Mouse (Mus musculus) left cerebral cortex, postnatal 10 days (tissue): ENCODE results near the gene Prmt6. TPM values are rescaled to one million over a fixed set of nuclear protein-coding genes. Genes with fewer than 3 reads are reported as not detected.

Experiments used
- DNase-seq, 2 experiments: peaks; one replicate each; pipeline ENCODE4 v3.0.0; 2021 to 2022; ENCODE audit warnings: low spot score in 2 of 2, mixed read lengths in 1 of 2; ENCODE audit errors: extremely low spot score in 1 of 2
- intact Hi-C: fragments of 180-260 bp; cut with DNase I; formaldehyde crosslinking; loops from one replicate; pipeline ENCODE4 v1.15.1; 2025
- total RNA-seq, 2 experiments: library from RNA; stranded (reverse); gene quantifications; 2 replicates each; pipeline ENCODE4 v1.2.3; 2021

Gene Prmt6
- total RNA-seq, result 10 to 100 TPM; 19.3 to 20.5 TPM

- DNase-seq, result peak; percentile 91 to 92
- intact Hi-C loops, result loop anchor here (2.0 kb wide), 1 partner anchor 108 kb away; no protein-coding TSS in a partner anchor
These were observed at the start of gene Prmt6 for GRCm38 (mm10) chr3:110250839-110251700. Gene Prmt6 (minus strand): TSS chr3:110250998.

- DNase-seq, result no peak
- intact Hi-C loops, result no loop called here
These were observed 39.8 kb upstream of the Prmt6 start for GRCm38 (mm10) chr3:110290485-110291045.

GRCm38 (mm10) chr3:110282651-110283050 lies 31.9 kb upstream of the Prmt6 start:
- DNase-seq, result no peak
- intact Hi-C loops, result no loop called here

- intact Hi-C loops, result no loop called here
- DNase-seq, result no peak
These were observed 17.0 kb upstream of the Prmt6 start for GRCm38 (mm10) chr3:110267790-110268189.

GRCm38 (mm10) chr3:110253105-110253504 lies 2.3 kb upstream of the Prmt6 start:
- intact Hi-C loops, result no loop called here
- no peak for DNase-seq

- intact Hi-C loops, result loop anchor here (2.0 to 5.0 kb wide), 2 partner anchors 107 to 723 kb away; no protein-coding TSS in a partner anchor
These were observed 633 bp downstream of the Prmt6 start for GRCm38 (mm10) chr3:110249891-110250838.

GRCm38 (mm10) chr3:110236819-110237463 lies 13.9 kb downstream of the Prmt6 start:
- no peak for DNase-seq
- intact Hi-C loops, result no loop called here

More at GRCm38 (mm10) chr3:110249891-110250838, 633 bp downstream of the Prmt6 start:
- DNase-seq, result peak; percentile 60 to 85

Other genes with a start within 250 kb of the Prmt6 start
- gene Ntng1, start 107.0 kb downstream of the Prmt6 start, total RNA-seq, result 10 to 100 TPM; 26.5 to 31.7 TPM